Mouse (Mus musculus): ENCODE data around the gene Tnr.

DNA sequence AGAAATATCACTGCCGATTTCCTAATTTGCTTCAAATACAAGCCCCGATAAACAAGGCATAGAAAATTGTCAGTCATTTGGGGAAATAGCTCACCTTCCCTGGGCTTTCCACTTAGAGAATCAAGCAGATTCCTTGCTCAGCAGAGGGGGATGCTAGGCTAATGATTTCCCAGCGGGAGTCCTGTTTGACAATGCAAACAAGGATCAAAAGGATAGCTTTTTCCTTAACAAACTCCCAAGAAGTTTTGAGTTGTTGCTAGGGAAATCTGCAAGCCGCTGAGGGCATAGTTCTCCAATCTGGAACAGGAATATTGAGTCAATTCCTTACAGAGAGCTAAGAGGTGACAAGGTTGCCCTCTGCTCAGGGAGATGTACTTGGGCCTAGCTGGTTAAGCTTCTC is 311.6 kb downstream of the Tnr start:
- TF ChIP-seq CTCF (IDR thresholded peaks at IDR 0.05; ENCODE audit: extremely low read depth, insufficient read depth, insufficient read length, insufficient replicate concordance) (no peak), POLR2A (IDR thresholded peaks at IDR 0.05; ENCODE audit: low read depth, low read length) (no peak)
